In the genomic region with DNA sequence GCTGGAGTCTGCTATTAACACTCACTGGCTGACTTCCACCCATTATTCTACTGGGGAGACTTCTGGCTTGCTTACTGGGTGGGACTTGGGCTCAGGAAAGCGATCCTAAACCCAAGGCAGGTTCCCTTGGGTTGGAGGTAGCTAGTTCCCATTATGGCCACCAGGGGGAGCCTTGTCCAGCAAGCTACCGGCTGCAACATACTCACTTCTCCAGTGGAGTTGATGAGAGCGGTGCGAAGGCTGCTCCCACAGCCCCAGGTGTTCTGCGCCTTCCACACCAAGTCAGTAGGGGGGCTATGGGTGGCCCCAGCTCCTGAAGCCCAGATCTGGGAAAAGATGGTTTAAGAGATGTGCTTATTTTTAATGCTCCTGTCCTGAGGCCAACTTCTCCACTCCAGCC, we compare ENCODE assay signal across 8 mouse cellular contexts. TPM values are rescaled to one million over a fixed set of nuclear protein-coding genes. Genes with fewer than 3 reads are reported as not detected.
A peak's percentile ranks its signal among the peaks of the same experiment; 100 is the strongest.
DNase-seq lines count a peak whose midpoint lies in the region; ATAC-seq and TF ChIP-seq lines count a peak whose summit lies in the region.

No protein-coding gene starts in this region.

- peak; percentile 60 for DNase-seq in kidney, adult 11 months
- peak; percentile 65 to 82 for DNase-seq in cerebellum, adult 2 months
- peak; percentile 70 for DNase-seq in midbrain, postnatal 0 days (ENCODE audit: low spot score)
- DNase-seq in spleen, postnatal 36 days (ENCODE audit: low spot score in 2 of 2) = peak; percentile 53 to 63

- TF ChIP-seq POLR2A in cerebellum, adult 2 months (IDR thresholded peaks at IDR 0.05; ENCODE audit: borderline replicate concordance, insufficient read depth, low read length) = no peak

- no peak overlapping the region for H3K9ac ChIP-seq in kidney, embryonic 16.5 days (replicated peaks; ENCODE audit: low read length)
- H3K9ac ChIP-seq in forebrain, embryonic 16.5 days (replicated peaks; ENCODE audit: low read depth, low read length) = no peak overlapping the region
- no peak overlapping the region for H3K9ac ChIP-seq in intestine, embryonic 15.5 days
- H3K9ac ChIP-seq in limb, embryonic 15.5 days = no peak overlapping the region
- H3K9ac ChIP-seq in midbrain, postnatal 0 days (replicated peaks; ENCODE audit: low read length, poor library complexity, severe bottlenecking) = no peak overlapping the region

- H3K9me3 ChIP-seq in kidney, embryonic 16.5 days (ENCODE audit: low read length) = no peaks in the 10 kb centered on the region
- no peaks in the 10 kb centered on the region for H3K9me3 ChIP-seq in forebrain, embryonic 16.5 days (ENCODE audit: control insufficient read depth, low read length)
- no peaks in the 10 kb centered on the region for H3K9me3 ChIP-seq in intestine, embryonic 15.5 days
- H3K9me3 ChIP-seq in limb, embryonic 15.5 days = no peaks in the 10 kb centered on the region
- H3K9me3 ChIP-seq in midbrain, postnatal 0 days (ENCODE audit: low read length) = no peaks in the 10 kb centered on the region

- H3K4me1 ChIP-seq in kidney, embryonic 16.5 days (ENCODE audit: insufficient read depth, low read length) = peaks cover 13% of the 10 kb centered on the region
- 0 out of 2 replicates have a peak, but pooled peaks cover 3% of the 10 kb centered on the region for H3K4me1 ChIP-seq in cerebellum, adult 2 months (ENCODE audit: control insufficient read depth, insufficient read depth, low read length)
- peaks cover 7% of the 10 kb centered on the region for H3K4me1 ChIP-seq in forebrain, embryonic 16.5 days (replicated peaks; ENCODE audit: control insufficient read depth, insufficient read depth, low read length)
- peaks cover 17% of the 10 kb centered on the region for H3K4me1 ChIP-seq in intestine, embryonic 15.5 days (replicated peaks)
- peaks cover 26% of the 10 kb centered on the region for H3K4me1 ChIP-seq in limb, embryonic 15.5 days
- no peaks in the 10 kb centered on the region for H3K4me1 ChIP-seq in midbrain, postnatal 0 days (ENCODE audit: insufficient read depth, low read length)

- TF ChIP-seq CTCF in cerebellum, adult 2 months (IDR thresholded peaks at IDR 0.05; ENCODE audit: borderline replicate concordance, insufficient read depth, low read depth, low read length) = peak; percentile 93
- peak; percentile 96 for TF ChIP-seq CTCF in midbrain, postnatal 0 days (IDR thresholded peaks at IDR 0.05)

- no peak overlapping the region for H3K27ac ChIP-seq in kidney, embryonic 16.5 days (ENCODE audit: low read length)
- H3K27ac ChIP-seq in cerebellum, adult 2 months (ENCODE audit: insufficient read depth, low read length) = no peak overlapping the region
- no peak overlapping the region for H3K27ac ChIP-seq in forebrain, embryonic 16.5 days (ENCODE audit: low read length)
- no peak overlapping the region for H3K27ac ChIP-seq in intestine, embryonic 15.5 days
- no peak overlapping the region for H3K27ac ChIP-seq in limb, embryonic 15.5 days
- H3K27ac ChIP-seq in midbrain, postnatal 0 days (ENCODE audit: low read depth, low read length) = no peak overlapping the region

- H3K4me2 ChIP-seq in kidney, embryonic 16.5 days (replicated peaks; ENCODE audit: low read depth, low read length) = no peak overlapping the region
- H3K4me2 ChIP-seq in forebrain, embryonic 16.5 days (ENCODE audit: low read length) = no peak overlapping the region
- no peak overlapping the region for H3K4me2 ChIP-seq in intestine, embryonic 15.5 days (replicated peaks)
- H3K4me2 ChIP-seq in limb, embryonic 15.5 days = no peak overlapping the region
- no peak overlapping the region for H3K4me2 ChIP-seq in midbrain, postnatal 0 days (ENCODE audit: low read depth, low read length, poor library complexity, severe bottlenecking)

- no peak overlapping the region for H3K4me3 ChIP-seq in kidney, embryonic 16.5 days (ENCODE audit: low read length)
- no peak overlapping the region for H3K4me3 ChIP-seq in cerebellum, adult 2 months (replicated peaks; ENCODE audit: insufficient read depth, low read depth, low read length)
- no peak overlapping the region for H3K4me3 ChIP-seq in forebrain, embryonic 16.5 days (replicated peaks; ENCODE audit: low read length)
- no peak overlapping the region for H3K4me3 ChIP-seq in intestine, embryonic 15.5 days (replicated peaks)
- no peak overlapping the region for H3K4me3 ChIP-seq in limb, embryonic 15.5 days
- no peak overlapping the region for H3K4me3 ChIP-seq in midbrain, postnatal 0 days (ENCODE audit: low read depth, low read length)

- peaks cover 17% of the 10 kb centered on the region for H3K36me3 ChIP-seq in kidney, embryonic 16.5 days (ENCODE audit: insufficient read depth, low read length)
- H3K36me3 ChIP-seq in forebrain, embryonic 16.5 days (ENCODE audit: control insufficient read depth, insufficient read depth) = no peaks in the 10 kb centered on the region
- H3K36me3 ChIP-seq in intestine, embryonic 15.5 days = peaks cover 24% of the 10 kb centered on the region
- peaks cover 79% of the 10 kb centered on the region for H3K36me3 ChIP-seq in limb, embryonic 15.5 days
- peaks cover 51% of the 10 kb centered on the region for H3K36me3 ChIP-seq in midbrain, postnatal 0 days (ENCODE audit: insufficient read depth, low read length)

- 11% methylated on average over 5 of the region's 5 CpGs for WGBS in kidney, embryonic 16.5 days
- WGBS in cerebellum, adult 2 months = 6% methylated on average over 5 of the region's 5 CpGs
- 2% methylated on average over 5 of the region's 5 CpGs for WGBS in forebrain, embryonic 16.5 days
- WGBS in intestine, embryonic 15.5 days = 5% methylated on average over 5 of the region's 5 CpGs
- 11% methylated on average over 5 of the region's 5 CpGs for WGBS in limb, embryonic 15.5 days
- 10% methylated on average over 5 of the region's 5 CpGs for WGBS in midbrain, postnatal 0 days

- ATAC-seq in kidney, embryonic 16.5 days (ENCODE audit: low FRiP score, low TSS enrichment) = no peak; the same call in none of the 2 replicates
- ATAC-seq in forebrain, embryonic 16.5 days = peak; percentile 61
- peak; percentile 44; the same call in 1 of the 2 replicates for ATAC-seq in intestine, embryonic 15.5 days
- peak; percentile 41; the same call in 1 of the 2 replicates for ATAC-seq in limb, embryonic 15.5 days (ENCODE audit: insufficient number of reproducible peaks, low FRiP score, low TSS enrichment, low read depth)
- 0 out of 2 replicates have a peak, but pooled peaks have one; percentile 35 for ATAC-seq in midbrain, postnatal 0 days (ENCODE audit: low FRiP score)

- peaks cover 35% of the 10 kb centered on the region for H3K27me3 ChIP-seq in kidney, embryonic 16.5 days (ENCODE audit: insufficient read depth, low read length)
- H3K27me3 ChIP-seq in cerebellum, adult 2 months (ENCODE audit: control insufficient read depth, insufficient read depth, low read length) = no peaks in the 10 kb centered on the region
- H3K27me3 ChIP-seq in forebrain, embryonic 16.5 days (replicated peaks; ENCODE audit: control insufficient read depth, insufficient read depth, low read length) = peaks cover 23% of the 10 kb centered on the region
- peaks cover 10% of the 10 kb centered on the region; the same call in 1 of the 2 replicates for H3K27me3 ChIP-seq in intestine, embryonic 15.5 days (replicated peaks)
- peaks cover 20% of the 10 kb centered on the region for H3K27me3 ChIP-seq in limb, embryonic 15.5 days
- H3K27me3 ChIP-seq in midbrain, postnatal 0 days (ENCODE audit: insufficient read depth, low read length) = peaks cover 20% of the 10 kb centered on the region

RNA-seq across cellular contexts. Expression of gene Sema4a, which starts 22.6 kb away (rescaled TPM):
- 19.6 and 25.3 TPM in 2 replicates for polyA plus RNA-seq in kidney, embryonic 16.5 days (2015; fragmentation: Nextera tagmentation; extraction: Ambion mirVana)
- polyA plus RNA-seq in cerebellum, adult 2 months (2012; rRNA removed) = 31.6 and 31.8 TPM in 2 replicates
- polyA plus RNA-seq in forebrain, embryonic 16.5 days (2015; fragmentation: Nextera tagmentation; extraction: Ambion mirVana) = 16.5 and 25.8 TPM in 2 replicates
- polyA plus RNA-seq in intestine, embryonic 15.5 days (2015; fragmentation: Nextera tagmentation; extraction: Ambion mirVana) = 30.9 and 39.2 TPM in 2 replicates
- polyA plus RNA-seq in limb, embryonic 15.5 days (2015; fragmentation: Nextera tagmentation; extraction: Ambion mirVana) = 23.1 and 24.5 TPM in 2 replicates
- total RNA-seq in midbrain, postnatal 0 days (2014; rRNA removed) = 52.6 and 62.0 TPM in 2 replicates
- 42.1 and 44.2 TPM in 2 replicates for polyA plus RNA-seq in midbrain, postnatal 0 days (2015; fragmentation: Nextera tagmentation; extraction: Ambion mirVana)

RNA-seq across cellular contexts. Expression of gene Lmna, which starts 26.1 kb away (rescaled TPM):
- 89.9 and 100 TPM in 2 replicates for polyA plus RNA-seq in kidney, embryonic 16.5 days (2015; fragmentation: Nextera tagmentation; extraction: Ambion mirVana)
- polyA plus RNA-seq in cerebellum, adult 2 months (2012; rRNA removed) = 51.4 and 57.1 TPM in 2 replicates
- 26.9 and 30.9 TPM in 2 replicates for polyA plus RNA-seq in forebrain, embryonic 16.5 days (2015; fragmentation: Nextera tagmentation; extraction: Ambion mirVana)
- polyA plus RNA-seq in intestine, embryonic 15.5 days (2015; fragmentation: Nextera tagmentation; extraction: Ambion mirVana) = 120 TPM in 2 replicates
- 635 and 751 TPM in 2 replicates for polyA plus RNA-seq in limb, embryonic 15.5 days (2015; fragmentation: Nextera tagmentation; extraction: Ambion mirVana)
- total RNA-seq in midbrain, postnatal 0 days (2014; rRNA removed) = 57.6 and 75.0 TPM in 2 replicates
- 74.1 and 77.2 TPM in 2 replicates for polyA plus RNA-seq in midbrain, postnatal 0 days (2015; fragmentation: Nextera tagmentation; extraction: Ambion mirVana)

RNA-seq across cellular contexts. Expression of gene Mex3a, which starts 48.6 kb away (rescaled TPM):
- polyA plus RNA-seq in kidney, embryonic 16.5 days (2015; fragmentation: Nextera tagmentation; extraction: Ambion mirVana) = 18.6 and 20.7 TPM in 2 replicates
- polyA plus RNA-seq in cerebellum, adult 2 months (2012; rRNA removed) = 1.2 and 1.3 TPM in 2 replicates
- polyA plus RNA-seq in forebrain, embryonic 16.5 days (2015; fragmentation: Nextera tagmentation; extraction: Ambion mirVana) = 46.1 and 47.8 TPM in 2 replicates
- 9.6 and 11.2 TPM in 2 replicates for polyA plus RNA-seq in intestine, embryonic 15.5 days (2015; fragmentation: Nextera tagmentation; extraction: Ambion mirVana)
- 17.6 and 21.0 TPM in 2 replicates for polyA plus RNA-seq in limb, embryonic 15.5 days (2015; fragmentation: Nextera tagmentation; extraction: Ambion mirVana)
- 56.9 and 58.2 TPM in 2 replicates for total RNA-seq in midbrain, postnatal 0 days (2014; rRNA removed)
- polyA plus RNA-seq in midbrain, postnatal 0 days (2015; fragmentation: Nextera tagmentation; extraction: Ambion mirVana) = 15.4 and 16.1 TPM in 2 replicates

RNA-seq across cellular contexts. Expression of gene Slc25a44, which starts 58.7 kb away (rescaled TPM):
- 21.7 and 22.2 TPM in 2 replicates for polyA plus RNA-seq in kidney, embryonic 16.5 days (2015; fragmentation: Nextera tagmentation; extraction: Ambion mirVana)
- polyA plus RNA-seq in cerebellum, adult 2 months (2012; rRNA removed) = 57.6 and 61.2 TPM in 2 replicates
- 36.2 and 37.1 TPM in 2 replicates for polyA plus RNA-seq in forebrain, embryonic 16.5 days (2015; fragmentation: Nextera tagmentation; extraction: Ambion mirVana)
- polyA plus RNA-seq in intestine, embryonic 15.5 days (2015; fragmentation: Nextera tagmentation; extraction: Ambion mirVana) = 17.2 and 17.3 TPM in 2 replicates
- 16.5 and 17.1 TPM in 2 replicates for polyA plus RNA-seq in limb, embryonic 15.5 days (2015; fragmentation: Nextera tagmentation; extraction: Ambion mirVana)
- 62.5 and 63.8 TPM in 2 replicates for total RNA-seq in midbrain, postnatal 0 days (2014; rRNA removed)
- polyA plus RNA-seq in midbrain, postnatal 0 days (2015; fragmentation: Nextera tagmentation; extraction: Ambion mirVana) = 35.9 and 38.7 TPM in 2 replicates
